24 mouse cellular contexts compared by ENCODE assay signal in genomic region chr16:96271736-96272135, GRCm38 (mm10). TPM values are rescaled to one million over a fixed set of nuclear protein-coding genes. Genes with fewer than 3 reads are reported as not detected.
DNase-seq lines count a peak whose midpoint lies in the region; ATAC-seq lines count a peak whose summit lies in the region.
"Had no signal": no experiment of that assay in that cellular context is flagged by ENCODE, and none has a peak within 500 bp of the region (broad histone marks: within the 10 kb centered on the region; RNA-seq: fewer than 3 reads in every experiment).

No protein-coding gene starts in this region.

- H3K9me3 ChIP-seq in heart, embryonic 10.5 days = no peaks in the 10 kb centered on the region
- no peaks in the 10 kb centered on the region for H3K9me3 ChIP-seq in intestine, embryonic 15.5 days
- H3K9me3 ChIP-seq: G1E had no signal

- no peaks in the 10 kb centered on the region for H3K36me3 ChIP-seq in heart, embryonic 10.5 days
- H3K36me3 ChIP-seq in intestine, embryonic 15.5 days = no peaks in the 10 kb centered on the region
- H3K36me3 ChIP-seq: G1E had no signal

- no peak overlapping the region for H3K4me3 ChIP-seq in heart, embryonic 10.5 days
- H3K4me3 ChIP-seq in intestine, embryonic 15.5 days (replicated peaks) = no peak overlapping the region

- ATAC-seq in intestine, embryonic 15.5 days = no peak
- ATAC-seq: activated CD4-positive, CD25-positive, alpha-beta regulatory T cell, adult 4 months; CD4-positive, CD25-positive, alpha-beta regulatory T cell, adult 4 months; Patski had no signal

- no peak overlapping the region for H3K9ac ChIP-seq in intestine, embryonic 15.5 days

- H3K4me2 ChIP-seq in intestine, embryonic 15.5 days (replicated peaks) = no peak overlapping the region

- H3K4me1 ChIP-seq in heart, embryonic 10.5 days = no peaks in the 10 kb centered on the region
- no peaks in the 10 kb centered on the region for H3K4me1 ChIP-seq in intestine, embryonic 15.5 days (replicated peaks)

- DNase-seq in heart, adult 11 months = peak; percentile 64
- no peak for DNase-seq in heart, adult 9 months (ENCODE audit: low spot score in 2 of 2)
- DNase-seq in heart, embryonic 10.5 days (ENCODE audit: low spot score) = peak; percentile 52
- DNase-seq in heart, adult 8-10 months (ENCODE audit: low spot score) = no peak
- DNase-seq in 416B (ENCODE audit: low read depth) = peak; percentile 9
- DNase-seq: adrenal gland, adult 2 months; adrenal gland, adult 8-10 months; adrenal gland, postnatal 10 days; adrenal gland, postnatal 14 days; adrenal gland, postnatal 25 days; adrenal gland, postnatal 36 days; B cell, adult 2 months; cerebellum, adult 11 months; cerebellum, adult 11-12 months; cerebellum, adult 18-20 months; cerebellum, adult 2 months had no signal

- no peaks in the 10 kb centered on the region for H3K27me3 ChIP-seq in heart, embryonic 10.5 days (ENCODE audit: insufficient read depth, poor library complexity, severe bottlenecking)
- H3K27me3 ChIP-seq in intestine, embryonic 15.5 days (replicated peaks) = no peaks in the 10 kb centered on the region
- H3K27me3 ChIP-seq: CH12.LX had no signal

- WGBS in heart, embryonic 10.5 days = 77% methylated on average over 2 of the region's 2 CpGs
- 76% methylated on average over 2 of the region's 2 CpGs for WGBS in intestine, embryonic 15.5 days

- H3K27ac ChIP-seq in heart, embryonic 10.5 days = no peak overlapping the region
- no peak overlapping the region for H3K27ac ChIP-seq in intestine, embryonic 15.5 days

RNA-seq across cellular contexts. Expression of gene B3galt5, which starts 36.1 kb away (rescaled TPM):
- polyA plus RNA-seq in heart, embryonic 10.5 days (2016; fragmentation: Nextera tagmentation; extraction: Ambion mirVana) = 0.04 TPM in 1 of 2 replicates, not detected in the other
- not detected for total RNA-seq in heart, adult 8-10 months (2022)
- 1.1 and 2.2 TPM in 2 replicates for polyA plus RNA-seq in intestine, embryonic 15.5 days (2015; fragmentation: Nextera tagmentation; extraction: Ambion mirVana)
- total RNA-seq: adrenal gland, postnatal 14 days; ES-E14; MEL had no signal
- polyA plus RNA-seq: G1E, Patski had no signal

Comparison
In these comparisons a context has a peak if more than half of its experiments do, and no peak if none do; other contexts are left out.
1. DNase-seq: peak in heart, adult 11 months (single experiment), heart, embryonic 10.5 days (single experiment) and 416B (single experiment); none in heart, adult 9 months (0 of 2) and heart, adult 8-10 months (single experiment).